Mouse (Mus musculus) kidney, postnatal 4 days (tissue): ENCODE measurements around the gene Cd36.
A peak's percentile ranks its signal among the peaks of the same experiment; 100 is the strongest.
"Not testable (repeated sequence)": the region's sequence is repeated elsewhere in the genome, so short reads cannot be mapped to it uniquely, and the experiment has no call there.

Experiments used
- DNase-seq, 2 experiments: peaks; one replicate each; pipeline ENCODE4 v3.0.0; 2021; ENCODE audit warnings: mixed read lengths in 2 of 2

Cd36 gene

GRCm38 (mm10) chr5:17888598-17888997 lies at the start of gene Cd36:
Gene Cd36 (minus strand): TSS chr5:17888801.
- DNase-seq = peak in 1 of 2 experiments; percentile 4

GRCm38 (mm10) chr5:17934501-17934900 lies 45.9 kb upstream of the Cd36 start:
- DNase-seq = no peak

DNA sequence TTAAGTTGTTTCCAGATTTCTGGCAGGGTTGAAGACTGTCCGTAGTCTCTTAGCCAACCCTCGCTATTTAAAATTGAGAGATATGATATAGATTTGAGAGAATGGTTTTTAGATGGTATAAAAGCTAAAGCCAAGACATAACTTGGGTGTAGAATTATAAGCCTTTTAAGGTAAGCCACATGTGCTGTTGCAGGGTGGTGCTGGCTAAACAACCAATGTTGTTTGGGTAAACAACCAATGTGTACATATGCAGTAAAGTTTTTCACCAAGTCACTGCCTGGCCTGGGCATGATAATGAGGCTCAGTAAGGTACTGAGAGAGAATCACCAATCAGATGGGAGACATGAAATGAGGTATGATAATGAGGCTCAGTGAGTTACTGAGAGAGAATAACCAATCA lies 43.0 kb upstream of the Cd36 start:
- not testable (repeated sequence) for DNase-seq

- peak; percentile 13 to 15 for DNase-seq
These were observed 40.5 kb upstream of the Cd36 start for GRCm38 (mm10) chr5:17929006-17929567.

GRCm38 (mm10) chr5:17928471-17928870 lies 39.9 kb upstream of the Cd36 start:
- DNase-seq = peak; percentile 29 to 54

DNA sequence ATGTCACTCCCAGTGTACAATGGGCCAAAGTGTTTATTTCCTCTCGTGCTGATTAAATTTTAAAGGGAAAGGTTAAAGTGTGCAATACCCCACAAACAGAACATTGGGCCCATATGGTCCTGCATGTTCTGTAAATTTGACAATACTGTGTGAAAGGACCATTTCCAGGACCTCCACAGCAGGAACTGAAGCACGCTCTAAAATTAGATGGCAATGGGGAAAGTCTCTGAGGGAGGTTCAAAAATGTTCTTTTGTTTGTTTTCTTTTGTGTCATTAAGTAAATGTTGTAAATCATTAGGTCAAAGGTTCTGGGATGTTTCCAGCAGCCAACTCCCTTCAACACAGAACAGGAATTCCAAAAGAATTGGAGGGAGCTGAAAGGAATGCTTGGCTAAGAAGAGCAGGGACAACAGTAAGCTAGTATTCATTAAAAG lies 35.5 kb upstream of the Cd36 start:
- DNase-seq = peak in 1 of 2 experiments; percentile 16

- peak in 1 of 2 experiments; percentile 13 for DNase-seq
These were observed 35.0 kb upstream of the Cd36 start for GRCm38 (mm10) chr5:17923648-17924047.

- DNase-seq = no peak
These were observed 30.4 kb upstream of the Cd36 start for GRCm38 (mm10) chr5:17918966-17919365.

GRCm38 (mm10) chr5:17904766-17905165 lies 16.2 kb upstream of the Cd36 start:
- DNase-seq = no peak

DNA sequence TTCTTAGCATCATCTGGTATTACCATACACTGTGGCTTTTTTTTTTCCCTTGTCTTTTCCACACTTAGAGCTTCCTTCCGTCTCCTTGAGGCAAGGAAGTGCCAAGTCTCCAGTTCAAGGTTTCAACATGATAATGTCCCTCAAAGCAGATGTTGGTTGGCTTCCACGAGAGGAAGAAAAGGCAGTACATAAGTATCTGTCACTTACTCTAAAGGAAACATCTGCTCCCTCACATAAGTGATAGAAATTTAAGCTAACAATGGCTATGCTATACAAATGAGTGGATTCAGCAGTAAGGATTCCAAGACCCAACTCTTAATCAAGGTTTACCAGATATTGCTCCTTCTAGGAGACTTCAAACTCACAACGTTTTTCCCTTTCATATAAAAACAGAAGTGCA lies 10.3 kb upstream of the Cd36 start:
- no peak for DNase-seq

GRCm38 (mm10) chr5:17897641-17898040 lies 9.0 kb upstream of the Cd36 start:
- DNase-seq = not testable (repeated sequence)

DNA sequence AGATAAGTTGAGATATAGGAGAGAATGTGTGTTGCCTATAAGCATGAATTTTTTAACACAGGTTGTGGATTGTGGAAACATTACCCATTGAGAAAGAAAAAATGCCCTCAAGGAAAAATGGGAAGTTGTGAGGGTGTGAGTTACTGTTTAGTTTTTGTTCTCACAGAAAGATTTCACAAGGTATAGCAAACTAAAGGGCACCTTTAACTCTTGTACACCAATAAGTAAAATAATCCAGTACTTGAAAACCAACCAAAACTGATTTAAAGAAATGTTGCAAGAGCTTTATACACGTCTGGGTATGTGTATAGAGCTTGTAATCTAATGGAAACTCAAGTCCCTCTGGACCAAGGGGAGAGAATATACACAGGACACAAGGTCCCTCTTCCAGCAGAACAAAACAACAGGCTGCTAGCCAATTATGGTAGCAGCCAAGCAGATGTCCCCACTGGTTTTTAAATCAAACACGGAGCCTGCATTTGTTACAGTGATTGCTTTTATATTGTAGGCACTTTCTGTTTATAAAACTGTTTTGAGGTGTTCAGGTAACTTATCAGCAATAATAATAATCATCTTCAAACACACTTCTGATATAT lies 5.1 kb upstream of the Cd36 start:
- no peak for DNase-seq

DNA sequence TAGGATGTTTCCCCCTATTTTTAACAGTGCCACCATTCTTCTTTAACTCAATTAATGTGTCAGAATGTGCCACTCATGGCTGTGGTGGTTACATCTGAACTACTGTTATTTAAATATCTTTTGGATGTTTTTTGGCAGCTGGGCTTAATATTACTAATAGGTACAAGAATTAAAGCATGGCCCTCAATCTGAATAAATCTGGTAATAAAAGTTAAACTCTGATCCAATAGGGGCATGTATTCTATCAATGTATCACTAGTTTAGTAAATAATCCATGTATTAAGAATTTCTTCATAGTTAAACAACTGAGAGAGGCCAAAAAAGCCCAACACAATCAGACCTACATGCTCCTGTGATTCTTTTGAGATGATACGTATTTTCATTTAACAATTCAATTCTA lies 690 bp upstream of the Cd36 start:
- no peak for DNase-seq

- DNase-seq = no peak
These were observed 2.2 kb downstream of the Cd36 start for GRCm38 (mm10) chr5:17886377-17886776.

DNA sequence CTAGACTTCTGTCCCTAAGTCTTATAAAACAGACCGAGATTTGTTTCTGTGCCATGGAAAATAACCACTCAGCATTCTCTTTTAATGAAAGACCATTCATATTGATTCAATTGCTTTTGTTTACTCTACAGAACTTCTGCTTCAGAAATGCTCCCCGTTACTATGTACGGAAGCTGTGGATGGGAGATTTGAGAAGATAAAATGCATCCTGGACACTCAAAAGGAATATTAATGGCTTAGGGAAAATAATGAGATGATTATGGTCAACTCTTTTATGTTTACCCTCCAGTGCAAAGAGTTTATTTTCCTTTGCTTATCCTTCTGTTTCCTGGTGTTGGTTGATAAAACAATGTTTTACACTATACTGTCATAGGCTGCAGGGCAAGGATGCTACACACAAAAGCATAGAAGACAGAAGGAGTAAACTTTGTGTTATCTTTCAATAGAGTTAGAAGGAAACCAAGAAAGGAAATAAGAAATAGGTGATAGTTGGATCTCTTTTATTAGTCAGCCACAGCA lies 5.2 kb downstream of the Cd36 start:
- DNase-seq = no peak

DNA sequence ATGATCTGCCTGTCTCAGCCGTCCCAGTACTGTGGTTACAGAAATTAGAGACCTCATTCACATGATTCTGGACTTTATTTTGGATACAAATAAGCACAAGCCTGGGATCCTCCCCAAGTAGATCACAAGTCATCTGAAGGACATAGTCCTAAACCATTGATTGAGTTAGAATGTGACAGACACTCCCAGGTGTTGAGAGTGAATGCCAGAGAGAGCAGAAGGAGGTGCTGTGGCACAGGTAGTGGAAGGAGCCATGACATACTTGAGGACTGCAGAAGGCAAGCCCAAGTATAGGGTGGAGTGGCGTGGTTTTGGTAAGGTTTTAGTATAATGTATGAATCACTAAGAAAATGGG lies 7.1 kb downstream of the Cd36 start:
- no peak for DNase-seq

DNA sequence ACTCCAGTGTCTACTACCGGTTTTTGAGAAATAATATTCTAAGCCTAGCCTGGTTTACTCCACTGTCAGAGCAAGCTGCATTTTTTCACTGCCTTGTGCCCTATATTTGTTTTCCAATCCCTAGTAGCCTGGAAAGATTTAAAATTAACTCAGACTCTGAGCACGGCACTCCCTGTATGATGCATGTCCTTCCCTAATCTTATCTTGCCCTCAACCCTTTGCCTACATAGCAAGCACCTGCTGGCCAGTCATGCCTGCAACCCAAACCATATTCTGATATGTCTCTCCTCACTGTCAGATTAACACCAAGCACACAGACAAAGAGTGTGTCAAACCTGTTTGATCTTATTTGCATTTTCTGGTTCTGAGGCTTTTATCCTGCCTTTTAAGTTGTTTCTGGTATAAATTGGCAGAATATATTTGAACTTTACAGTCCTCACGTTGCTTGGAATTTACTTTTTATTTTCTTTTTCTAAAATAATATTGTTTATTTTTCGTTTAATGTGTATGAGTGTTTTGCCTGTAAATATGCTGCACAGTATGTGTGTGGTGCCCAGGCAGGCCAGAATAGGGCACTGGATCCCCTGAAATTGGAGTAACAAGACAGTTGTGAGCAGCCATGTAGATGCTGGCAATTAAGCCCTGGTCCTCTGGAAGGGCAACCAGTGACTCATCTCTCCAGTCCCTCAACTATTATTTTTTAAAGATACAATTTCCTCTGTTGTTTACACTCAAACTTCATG lies 7.6 kb downstream of the Cd36 start:
- DNase-seq = no peak

- no peak for DNase-seq
These were observed 8.7 kb downstream of the Cd36 start for GRCm38 (mm10) chr5:17879924-17880323.

GRCm38 (mm10) chr5:17877044-17877443 lies 11.6 kb downstream of the Cd36 start:
- no peak for DNase-seq

DNA sequence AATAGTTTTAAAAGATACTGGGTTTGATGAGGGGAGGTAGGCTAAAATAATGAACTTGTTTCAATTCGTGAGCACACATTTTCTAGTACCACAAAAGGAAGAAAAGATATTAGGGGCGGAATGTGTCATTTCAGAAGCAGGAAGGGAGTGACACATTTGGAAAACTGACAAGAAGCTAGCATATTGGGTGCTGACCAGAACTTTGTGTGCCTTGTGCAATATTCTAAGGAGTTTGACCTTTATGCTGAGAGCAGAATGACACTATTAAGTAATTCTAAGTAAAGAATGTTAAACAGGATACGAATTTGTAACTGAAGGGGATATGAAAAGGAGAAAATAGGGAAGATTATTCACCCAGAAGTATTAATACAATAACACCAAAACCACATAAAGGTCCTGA lies 12.0 kb downstream of the Cd36 start:
- no peak for DNase-seq

DNA sequence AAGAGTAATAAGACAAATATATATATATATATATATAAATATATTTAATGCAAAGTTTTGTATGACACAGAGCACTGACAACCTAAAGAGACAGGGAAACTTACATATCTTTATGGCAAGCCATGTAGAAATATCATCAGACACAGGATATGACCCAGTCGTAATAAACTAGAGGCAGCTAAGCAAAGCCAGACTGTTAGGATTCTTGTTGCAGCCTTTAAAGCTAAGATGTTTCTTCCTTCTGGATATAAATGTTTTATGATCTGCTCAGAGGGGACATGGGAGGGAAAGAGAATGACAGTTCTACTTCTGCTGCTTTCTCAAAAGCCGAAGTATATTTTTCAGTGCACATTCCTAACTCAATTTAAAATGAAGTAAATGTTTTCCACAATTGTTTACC lies 14.3 kb downstream of the Cd36 start:
- no peak for DNase-seq

GRCm38 (mm10) chr5:17865432-17865831 lies 23.2 kb downstream of the Cd36 start:
- DNase-seq = no peak

DNA sequence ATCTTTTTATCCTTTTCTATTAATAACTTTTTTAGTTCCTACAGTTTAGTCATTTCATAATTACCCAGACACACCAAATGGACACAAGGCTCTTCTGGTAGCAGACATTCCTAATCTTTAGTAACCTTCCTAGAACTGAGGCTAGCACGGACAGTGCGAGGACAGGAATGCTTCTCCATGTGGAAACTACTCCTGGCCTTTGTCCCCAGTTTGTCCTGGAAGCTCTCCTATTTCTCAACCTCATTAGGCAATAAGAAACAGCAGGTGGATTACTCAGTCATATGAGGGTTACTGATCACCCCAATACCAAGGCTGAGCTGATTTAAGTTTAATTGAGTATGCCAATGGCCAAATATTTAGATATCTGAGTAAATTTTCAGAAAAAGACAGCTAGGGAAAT lies 25.5 kb downstream of the Cd36 start:
- no peak for DNase-seq

DNA sequence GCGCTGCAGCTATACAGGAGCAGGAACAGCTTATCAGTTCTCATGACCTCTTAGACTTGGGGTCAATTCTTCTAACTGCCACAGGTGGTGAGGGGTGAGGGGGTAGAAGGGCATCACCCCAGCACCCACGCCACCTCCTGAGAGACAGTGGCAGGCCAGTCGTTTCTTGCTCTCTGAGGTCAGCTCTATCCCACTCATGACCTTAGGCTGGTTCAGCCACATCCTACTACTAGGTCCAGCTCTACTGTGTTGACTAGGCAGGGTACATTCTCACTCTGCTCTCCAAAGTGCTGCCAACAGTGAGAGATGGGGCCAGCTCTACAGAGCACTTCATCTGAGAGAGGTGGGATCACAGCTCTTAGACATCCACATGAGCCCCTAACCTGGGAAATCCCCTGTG lies 30.2 kb downstream of the Cd36 start:
- no peak for DNase-seq
